Mouse (Mus musculus) liver, embryonic 15.5 days (tissue): ENCODE results near the gene Nudt8. TPM values are rescaled to one million over a fixed set of nuclear protein-coding genes. Genes with fewer than 3 reads are reported as not detected.

ENCODE experiments used
- ATAC-seq: fragments of 200-750 bp; cut with Nextera tagmentation; 2 replicates; pipeline ENCODE4 v1.8.0; 2017; ENCODE audit warnings: moderate number of reproducible peaks, mild to moderate bottlenecking, moderate library complexity; ENCODE audit not compliant: insufficient read depth
- H3K27ac ChIP-seq: fragments of 300-500 bp; sonication (generic); replicated peaks from 2 replicates; pipeline ENCODE4 v1.5.1; 2015; ENCODE audit warnings: mild to moderate bottlenecking, inconsistent platforms
- H3K27me3 ChIP-seq: fragments of 300-500 bp; sonication (generic); 2 replicates; pipeline ENCODE4 v1.6.1; 2015; ENCODE audit warnings: mild to moderate bottlenecking, inconsistent platforms
- H3K36me3 ChIP-seq: fragments of 300-500 bp; sonication (generic); replicated peaks from 2 replicates; pipeline ENCODE4 v1.6.1; 2015; ENCODE audit warnings: moderate library complexity, mild to moderate bottlenecking, inconsistent platforms
- H3K4me1 ChIP-seq: fragments of 300-500 bp; sonication (generic); replicated peaks from 2 replicates; pipeline ENCODE4 v1.6.1; 2015; ENCODE audit warnings: inconsistent platforms
- H3K4me2 ChIP-seq: fragments of 300-500 bp; sonication (generic); 2 replicates; pipeline ENCODE4 v1.6.1; 2015; ENCODE audit warnings: moderate library complexity, mild to moderate bottlenecking, inconsistent platforms
- H3K4me3 ChIP-seq: fragments of 300-500 bp; sonication (generic); replicated peaks from 2 replicates; pipeline ENCODE4 v1.5.1; 2015; ENCODE audit warnings: mild to moderate bottlenecking, inconsistent platforms
- H3K9ac ChIP-seq: fragments of 300-500 bp; sonication (generic); 2 replicates; pipeline ENCODE4 v1.6.1; 2015; ENCODE audit warnings: moderate library complexity, mild to moderate bottlenecking, inconsistent platforms
- H3K9me3 ChIP-seq: fragments of 300-500 bp; sonication (generic); replicated peaks from 2 replicates; pipeline ENCODE4 v1.6.1; 2016; ENCODE audit warnings: inconsistent platforms
- WGBS: fragments of 180-500 bp; shearing (Covaris S2); methylation state at CpG from one replicate; pipeline ENCODE4 v1.1.7; 2015; ENCODE audit warnings: mixed read lengths; ENCODE audit not compliant: insufficient replicate concordance; 5-methylcytosine and 5-hydroxymethylcytosine counted together
- polyA plus RNA-seq: library from polyadenylated mRNA; unstranded; fragments of >200 nt; fragmentation: Nextera tagmentation; extraction: Ambion mirVana; gene quantifications from 2 replicates; pipeline ENCODE4 v1.2.1, GENCODE M21; 2015

Nudt8 gene
- polyA plus RNA-seq, 1 experiment from 2014 or later, result 13.3 TPM

DNA sequence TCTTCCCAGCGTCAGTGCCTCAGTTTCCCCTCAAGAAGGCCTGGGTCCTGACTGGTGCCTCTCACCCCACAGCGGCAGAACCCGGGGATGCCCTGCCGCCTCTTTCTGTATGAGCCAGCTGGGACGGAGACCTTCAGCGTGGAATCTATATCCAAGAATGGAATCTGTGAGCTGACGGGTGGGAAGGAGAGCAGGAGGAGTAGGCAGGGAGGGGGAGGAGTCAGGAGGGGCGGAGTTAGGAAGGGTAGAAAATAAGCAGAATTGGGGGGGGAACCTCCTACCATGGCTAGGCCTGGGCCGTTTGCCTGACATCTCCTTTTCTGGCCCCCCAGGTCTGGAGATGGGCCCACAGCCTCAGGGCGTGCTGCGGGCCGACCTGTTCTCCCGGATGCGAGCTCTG, 12.3 kb upstream of the Nudt8 start:
- no peak overlapping the region for H3K9ac ChIP-seq
- 80% methylated on average over 14 of the region's 14 CpGs for WGBS
- H3K4me3 ChIP-seq, result no peak overlapping the region
- no peak overlapping the region for H3K4me2 ChIP-seq
- H3K27ac ChIP-seq, result no peak overlapping the region
- 0 out of 2 replicates have a peak, but pooled peaks cover 13% of the 10 kb centered on the region for H3K27me3 ChIP-seq
- no peaks in the 10 kb centered on the region for H3K36me3 ChIP-seq
- peaks cover 35% of the 10 kb centered on the region for H3K4me1 ChIP-seq
- no peaks in the 10 kb centered on the region for H3K9me3 ChIP-seq
- no peak for ATAC-seq

DNA sequence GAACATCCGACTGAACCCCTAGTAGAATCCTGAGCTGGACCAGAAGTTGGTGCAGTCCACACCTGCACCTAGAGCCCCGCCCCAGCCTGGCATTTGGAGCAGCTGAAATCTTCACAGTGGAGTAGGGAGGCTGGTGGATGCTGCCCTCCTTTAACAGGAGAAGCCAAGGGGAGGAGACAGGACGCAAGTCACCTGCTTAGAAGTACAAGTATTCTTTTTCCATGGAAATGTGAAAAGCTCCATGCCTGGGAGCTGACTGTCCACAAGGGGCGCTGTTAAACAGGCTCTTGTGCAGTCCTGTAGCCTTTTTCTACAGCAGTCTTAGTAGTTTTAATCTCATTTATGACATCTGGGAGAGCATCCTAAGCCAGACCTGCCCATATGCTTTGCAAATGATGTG, 11.6 kb upstream of the Nudt8 start:
- Histone ChIP-seq H3K27me3 (0 out of 2 replicates have a peak, but pooled peaks cover 13% of the 10 kb centered on the region), H3K9ac (no peak overlapping the region), H3K27ac (no peak overlapping the region), H3K4me1 (peaks cover 35% of the 10 kb centered on the region), H3K9me3 (no peaks in the 10 kb centered on the region), H3K4me2 (no peak overlapping the region), H3K36me3 (no peaks in the 10 kb centered on the region), H3K4me3 (no peak overlapping the region)
- 82% methylated on average over 4 of the region's 4 CpGs for WGBS
- ATAC-seq, result no peak

DNA sequence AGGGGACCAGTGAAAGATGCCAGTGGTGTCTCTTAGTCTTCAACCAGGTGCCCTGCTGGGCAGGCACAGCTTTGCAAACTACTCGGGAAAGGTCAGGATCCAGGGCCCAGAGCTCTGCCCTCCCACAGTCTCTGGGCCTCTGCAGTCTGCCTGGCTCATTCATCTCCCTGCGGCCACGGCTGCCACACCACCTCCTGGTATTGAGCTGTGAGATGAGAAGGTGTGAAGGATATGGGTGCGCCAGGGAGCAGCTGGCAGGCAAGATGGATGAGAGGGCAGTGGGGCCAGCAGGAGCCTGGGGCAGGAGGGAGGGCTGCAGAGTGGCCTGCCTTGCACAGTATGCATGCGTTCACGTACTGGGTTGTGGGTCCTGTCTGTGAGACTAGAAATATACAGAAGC, 9.6 kb upstream of the Nudt8 start:
- Histone ChIP-seq H3K4me2 (no peak overlapping the region), H3K9me3 (no peaks in the 10 kb centered on the region), H3K4me1 (peaks cover 25% of the 10 kb centered on the region), H3K27me3 (0 out of 2 replicates have a peak, but pooled peaks cover 9% of the 10 kb centered on the region), H3K36me3 (no peaks in the 10 kb centered on the region), H3K9ac (no peak overlapping the region), H3K4me3 (no peak overlapping the region), H3K27ac (no peak overlapping the region)
- ATAC-seq, result no peak
- WGBS, result 66% methylated on average over 6 of the region's 6 CpGs

DNA sequence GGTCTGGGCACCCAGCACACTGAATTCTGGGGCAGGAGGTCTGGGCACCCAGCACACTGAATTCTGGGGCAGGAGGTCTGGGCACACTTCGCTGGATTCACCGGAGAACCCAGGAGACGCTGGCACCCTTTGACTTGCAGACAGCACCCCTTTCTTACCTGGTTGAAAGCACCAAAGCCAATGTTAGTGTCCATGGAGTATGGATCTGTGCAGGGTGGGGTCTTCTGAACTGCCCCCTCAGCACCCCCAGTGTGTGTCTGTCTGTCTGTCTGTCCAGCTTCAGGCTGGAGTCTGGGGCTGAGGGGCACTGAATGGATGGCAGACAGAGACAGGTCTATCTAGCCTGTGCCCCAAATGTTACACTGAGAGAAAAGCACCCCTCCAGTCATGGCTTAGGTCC, 8.8 kb upstream of the Nudt8 start:
- Histone ChIP-seq H3K27ac (no peak overlapping the region), H3K9me3 (no peaks in the 10 kb centered on the region), H3K9ac (no peak overlapping the region), H3K4me1 (peaks cover 17% of the 10 kb centered on the region), H3K36me3 (no peaks in the 10 kb centered on the region), H3K27me3 (0 out of 2 replicates have a peak, but pooled peaks cover 9% of the 10 kb centered on the region), H3K4me3 (no peak overlapping the region), H3K4me2 (no peak overlapping the region)
- no peak for ATAC-seq
- WGBS, result 87% methylated on average over 3 of the region's 3 CpGs

DNA sequence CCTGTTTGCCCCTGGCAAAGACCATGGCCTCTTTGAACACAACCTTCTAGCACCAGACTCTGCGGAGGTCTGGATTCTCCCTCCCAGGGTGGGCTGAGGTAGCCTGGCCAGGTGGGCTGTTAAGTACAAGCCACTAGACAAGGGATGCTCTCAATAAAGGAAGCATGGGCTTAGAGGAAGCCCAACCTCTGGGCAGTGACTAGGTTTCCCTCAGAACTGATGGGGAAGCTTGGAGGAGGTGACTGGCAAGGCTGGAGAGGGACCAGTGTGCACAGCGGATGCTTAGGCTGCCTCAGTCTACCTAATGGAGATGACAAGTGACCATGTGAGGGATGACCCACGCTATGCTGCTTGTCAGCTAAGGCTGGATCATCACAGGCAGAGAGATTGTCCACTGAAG, 8.4 kb upstream of the Nudt8 start:
- H3K4me1 ChIP-seq, result peaks cover 13% of the 10 kb centered on the region
- H3K4me2 ChIP-seq, result no peak overlapping the region
- no peaks in the 10 kb centered on the region for H3K9me3 ChIP-seq
- H3K4me3 ChIP-seq, result no peak overlapping the region
- H3K36me3 ChIP-seq, result no peaks in the 10 kb centered on the region
- 63% methylated on average over 3 of the region's 3 CpGs for WGBS
- H3K27ac ChIP-seq, result no peak overlapping the region
- 0 out of 2 replicates have a peak, but pooled peaks cover 9% of the 10 kb centered on the region for H3K27me3 ChIP-seq
- no peak overlapping the region for H3K9ac ChIP-seq
- no peak for ATAC-seq

DNA sequence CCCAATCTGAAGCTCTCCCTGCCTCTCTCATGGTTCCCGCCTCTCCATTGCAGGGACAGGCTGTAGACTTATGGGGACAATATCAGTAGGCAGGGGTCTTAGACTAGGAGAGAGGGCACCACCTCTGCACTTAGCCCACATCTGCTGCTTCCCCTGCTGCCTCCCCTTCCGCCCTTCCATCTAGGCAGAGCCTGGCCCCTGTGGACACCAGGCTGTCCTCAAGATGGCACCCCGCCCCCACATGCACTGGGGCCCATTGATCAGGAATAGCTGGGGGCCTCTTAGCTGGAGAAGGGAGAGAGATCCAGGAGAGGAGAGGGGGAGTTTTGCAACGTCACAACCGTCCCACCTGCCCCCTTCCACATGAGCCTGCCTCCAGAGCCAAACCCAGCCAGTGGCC, 8.0 kb upstream of the Nudt8 start, which contains the start of gene Tbx10:
Gene Tbx10, plus strand, starts transcription at position 337 of the 400 bp plus-strand sequence.
- no peak for ATAC-seq
- WGBS, result 45% methylated on average over 5 of the region's 5 CpGs
- Histone ChIP-seq H3K27me3 (0 out of 2 replicates have a peak, but pooled peaks cover 9% of the 10 kb centered on the region), H3K4me3 (no peak within 1 kb of the TSS), H3K9ac (no peak within 1 kb of the TSS), H3K36me3 (no peaks in the 10 kb centered on the region), H3K9me3 (no peaks in the 10 kb centered on the region), H3K27ac (no peak within 1 kb of the TSS), H3K4me2 (no peak within 1 kb of the TSS), H3K4me1 (peaks cover 10% of the 10 kb centered on the region; the same call in 1 of the 2 replicates)

DNA sequence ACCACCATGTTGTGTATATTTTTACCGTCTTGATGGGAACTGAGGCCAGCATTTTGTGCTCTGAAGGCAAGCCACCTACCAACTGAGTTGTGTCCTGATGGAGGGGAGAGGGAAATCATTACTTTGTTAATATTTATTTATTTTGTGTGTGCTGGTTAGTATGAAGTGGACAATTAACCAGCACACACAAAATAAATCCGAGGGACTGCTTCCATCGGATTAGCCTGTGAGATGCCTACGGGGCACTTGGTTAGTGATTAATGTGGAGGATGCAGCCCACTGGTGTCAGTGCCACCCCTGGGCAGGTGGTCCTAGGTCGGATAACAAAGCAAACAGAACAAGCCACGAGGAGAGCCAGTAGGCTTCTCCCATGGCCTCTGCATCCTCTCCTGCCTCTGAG, 5.4 kb upstream of the Nudt8 start:
- Histone ChIP-seq H3K4me2 (no peak overlapping the region), H3K4me1 (peaks cover 15% of the 10 kb centered on the region), H3K9me3 (no peaks in the 10 kb centered on the region), H3K36me3 (no peaks in the 10 kb centered on the region), H3K4me3 (no peak overlapping the region), H3K9ac (no peak overlapping the region), H3K27me3 (0 out of 2 replicates have a peak, but pooled peaks cover 9% of the 10 kb centered on the region), H3K27ac (no peak overlapping the region)
- ATAC-seq, result no peak
- 59% methylated on average over 6 of the region's 6 CpGs for WGBS

DNA sequence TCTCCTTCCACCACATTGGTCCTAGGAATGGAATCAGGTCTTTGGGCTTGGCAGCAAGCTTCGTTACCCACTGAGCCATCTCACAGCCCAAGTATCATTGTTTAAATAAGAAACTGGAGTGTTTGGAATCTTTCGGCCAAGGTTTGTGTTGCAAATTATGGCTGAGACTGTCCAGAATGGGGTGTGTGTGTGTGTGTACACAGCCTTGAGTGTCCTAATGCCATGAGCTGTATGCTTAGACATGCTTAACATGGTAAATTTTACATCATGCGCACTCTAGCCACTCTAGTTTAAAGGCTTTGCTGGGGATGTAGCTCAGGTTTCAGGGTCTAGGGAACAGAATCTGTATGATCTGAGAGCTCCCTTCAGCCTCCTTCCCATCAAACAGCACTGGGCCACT, 4.9 kb upstream of the Nudt8 start:
- H3K27ac ChIP-seq, result no peak overlapping the region
- H3K36me3 ChIP-seq, result no peaks in the 10 kb centered on the region
- WGBS, result 76% methylated on average over 3 of the region's 3 CpGs
- peaks cover 16% of the 10 kb centered on the region for H3K4me1 ChIP-seq
- H3K9ac ChIP-seq, result no peak overlapping the region
- H3K4me2 ChIP-seq, result no peak overlapping the region
- no peaks in the 10 kb centered on the region for H3K9me3 ChIP-seq
- ATAC-seq, result no peak
- H3K4me3 ChIP-seq, result no peak overlapping the region
- 0 out of 2 replicates have a peak, but pooled peaks cover 9% of the 10 kb centered on the region for H3K27me3 ChIP-seq

DNA sequence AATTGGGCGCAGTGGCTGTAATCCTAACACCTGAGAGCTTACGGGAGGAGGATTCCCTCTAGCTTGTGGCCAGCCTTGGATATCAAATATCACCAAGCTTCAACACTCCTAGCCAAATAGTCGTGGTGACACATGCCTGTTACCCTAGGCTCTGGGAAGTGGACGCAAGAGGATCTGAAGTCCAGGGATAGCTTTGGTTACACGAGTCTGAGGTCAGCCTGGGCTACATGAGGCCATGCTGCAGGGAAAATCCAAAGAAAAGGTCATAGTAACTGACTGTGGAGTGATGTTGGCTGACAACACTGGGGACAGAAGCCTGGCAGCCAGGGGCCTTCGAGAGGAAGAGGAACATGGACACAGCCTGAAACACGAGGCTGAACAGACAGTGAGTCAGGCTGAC, 4.3 kb upstream of the Nudt8 start:
- 55% methylated on average over 7 of the region's 7 CpGs for WGBS
- Histone ChIP-seq H3K36me3 (no peaks in the 10 kb centered on the region), H3K27me3 (0 out of 2 replicates have a peak, but pooled peaks cover 9% of the 10 kb centered on the region), H3K27ac (no peak overlapping the region), H3K9me3 (no peaks in the 10 kb centered on the region), H3K4me1 (peaks cover 22% of the 10 kb centered on the region), H3K4me2 (no peak overlapping the region), H3K9ac (no peak overlapping the region), H3K4me3 (no peak overlapping the region)
- no peak for ATAC-seq

DNA sequence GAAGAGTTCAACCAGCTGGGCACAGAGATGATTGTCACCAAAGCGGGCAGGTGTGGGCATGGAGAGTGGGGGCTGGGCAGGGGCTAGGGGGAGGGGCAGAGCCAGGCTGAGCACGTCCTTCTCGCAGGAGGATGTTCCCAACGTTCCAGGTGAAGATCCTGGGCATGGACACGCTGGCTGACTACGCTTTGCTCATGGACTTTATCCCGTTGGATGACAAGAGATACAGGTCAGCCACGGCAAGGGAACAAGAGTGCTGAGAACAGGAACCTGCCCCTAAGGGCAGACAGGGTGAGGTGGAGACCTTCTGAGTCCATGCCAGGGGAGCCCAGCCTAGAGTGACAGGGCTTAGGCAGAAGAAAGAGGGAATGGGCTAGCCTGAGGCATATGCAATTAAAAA, 3.6 kb upstream of the Nudt8 start:
- 62% methylated on average over 8 of the region's 8 CpGs for WGBS
- Histone ChIP-seq H3K9ac (no peak overlapping the region), H3K4me3 (no peak overlapping the region), H3K36me3 (no peaks in the 10 kb centered on the region), H3K4me1 (peaks cover 28% of the 10 kb centered on the region), H3K4me2 (no peak overlapping the region), H3K27me3 (0 out of 2 replicates have a peak, but pooled peaks cover 9% of the 10 kb centered on the region), H3K9me3 (no peaks in the 10 kb centered on the region), H3K27ac (no peak overlapping the region)
- ATAC-seq, result no peak

DNA sequence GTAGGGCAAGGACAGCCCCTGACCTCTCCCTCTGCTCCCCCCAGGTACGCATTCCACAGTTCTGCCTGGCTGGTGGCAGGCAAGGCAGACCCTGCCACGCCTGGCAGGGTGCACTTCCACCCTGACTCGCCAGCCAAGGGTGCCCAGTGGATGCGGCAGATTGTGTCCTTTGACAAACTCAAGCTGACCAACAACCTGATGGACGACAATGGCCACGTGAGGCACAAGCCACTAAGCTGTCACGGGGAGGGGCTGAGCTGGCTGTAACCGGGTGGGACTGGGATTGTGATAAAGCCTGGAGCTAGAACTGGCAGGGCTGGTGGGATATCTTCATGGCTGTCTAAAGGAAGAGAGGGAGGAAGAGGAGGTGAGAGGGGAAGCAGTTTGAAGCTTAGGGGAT, 3.1 kb upstream of the Nudt8 start:
- Histone ChIP-seq H3K27me3 (0 out of 2 replicates have a peak, but pooled peaks cover 5% of the 10 kb centered on the region), H3K9ac (no peak overlapping the region), H3K9me3 (no peaks in the 10 kb centered on the region), H3K4me1 (peaks cover 33% of the 10 kb centered on the region), H3K27ac (no peak overlapping the region), H3K4me3 (no peak overlapping the region), H3K4me2 (no peak overlapping the region), H3K36me3 (no peaks in the 10 kb centered on the region)
- WGBS, result 58% methylated on average over 8 of the region's 8 CpGs
- ATAC-seq, result no peak

DNA sequence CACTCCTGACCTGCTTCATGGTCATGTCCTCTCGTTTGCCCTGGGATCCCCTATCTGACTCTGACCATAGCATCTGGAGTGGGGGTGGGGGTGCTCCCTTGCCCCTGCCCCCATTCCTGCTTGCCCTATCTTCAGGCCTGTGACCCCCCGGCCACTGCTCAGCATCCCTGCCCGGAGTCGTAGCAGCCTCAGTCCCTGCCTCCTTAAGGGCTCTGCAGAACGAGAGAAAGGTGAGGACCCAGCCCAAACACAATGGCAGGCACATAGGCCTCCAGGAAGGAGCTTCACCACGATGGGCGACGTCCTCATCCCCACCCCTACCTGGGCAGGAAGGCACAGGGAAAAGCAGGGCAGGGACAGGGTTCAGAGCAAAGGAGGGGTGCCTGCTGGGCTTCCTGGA, 2.0 kb upstream of the Nudt8 start:
- 67% methylated on average over 8 of the region's 8 CpGs for WGBS
- ATAC-seq, result no peak
- no peak overlapping the region for H3K9ac ChIP-seq
- no peak overlapping the region for H3K4me2 ChIP-seq
- H3K27ac ChIP-seq, result no peak overlapping the region
- H3K36me3 ChIP-seq, result no peaks in the 10 kb centered on the region
- H3K9me3 ChIP-seq, result no peaks in the 10 kb centered on the region
- no peaks in the 10 kb centered on the region for H3K27me3 ChIP-seq
- H3K4me3 ChIP-seq, result no peak overlapping the region
- H3K4me1 ChIP-seq, result peaks cover 30% of the 10 kb centered on the region
